Mouse (Mus musculus) megakaryocyte, embryonic 14.5 days (primary cell): ENCODE measurements around the gene Lims1. TPM values are rescaled to one million over a fixed set of nuclear protein-coding genes. Genes with fewer than 3 reads are reported as not detected.
A peak's percentile ranks its signal among the peaks of the same experiment; 100 is the strongest.

Source experiments
- H3K27me3 ChIP-seq: replicated peaks from 2 replicates; pipeline ENCODE3; 2012; ENCODE audit warnings: inconsistent platforms
- H3K36me3 ChIP-seq: replicated peaks from 2 replicates; pipeline ENCODE3; 2012; ENCODE audit warnings: low read length, inconsistent platforms, mixed read lengths
- H3K4me1 ChIP-seq: 2 replicates; pipeline ENCODE4 v1.6.1; 2012; ENCODE audit warnings: inconsistent platforms
- H3K4me3 ChIP-seq: replicated peaks from 2 replicates; pipeline ENCODE3; 2012; ENCODE audit warnings: moderate library complexity, mild to moderate bottlenecking, inconsistent platforms
- H3K9me3 ChIP-seq: 2 replicates; pipeline ENCODE4 v1.6.1; 2012; ENCODE audit warnings: inconsistent platforms
- FLI1 ChIP-seq: IDR thresholded peaks from 2 replicates; pipeline ENCODE4 v1.6.1; 2012; ENCODE audit warnings: low read length, inconsistent platforms, mixed read lengths
- GATA1 ChIP-seq: IDR thresholded peaks from 3 replicates; pipeline ENCODE4 v1.6.1; 2012; ENCODE audit warnings: mixed read lengths, low read length, inconsistent platforms, borderline replicate concordance
- polyA plus RNA-seq: library from polyadenylated mRNA; stranded (reverse); fragments of >175 nt; gene quantifications from 2 replicates; pipeline ENCODE4 v1.2.3, GENCODE M21; 2012; ENCODE audit warnings: low replicate concordance; ENCODE audit not compliant: insufficient read depth

Gene Lims1
- polyA plus RNA-seq, 1 experiment, result 6.5 TPM

- Histone ChIP-seq H3K4me1 (peaks cover 94% of the 10 kb centered on the region), H3K9me3 (no peaks in the 10 kb centered on the region), H3K27me3 (no peaks in the 10 kb centered on the region), H3K4me3 (peak overlapping the region; percentile 85), H3K36me3 (peaks cover 88% of the 10 kb centered on the region)
- TF ChIP-seq GATA1 (no peak), FLI1 (no peak)
Observed at GRCm38 (mm10) chr10:58368791-58369706, 45.8 kb downstream of the Lims1 start.

DNA sequence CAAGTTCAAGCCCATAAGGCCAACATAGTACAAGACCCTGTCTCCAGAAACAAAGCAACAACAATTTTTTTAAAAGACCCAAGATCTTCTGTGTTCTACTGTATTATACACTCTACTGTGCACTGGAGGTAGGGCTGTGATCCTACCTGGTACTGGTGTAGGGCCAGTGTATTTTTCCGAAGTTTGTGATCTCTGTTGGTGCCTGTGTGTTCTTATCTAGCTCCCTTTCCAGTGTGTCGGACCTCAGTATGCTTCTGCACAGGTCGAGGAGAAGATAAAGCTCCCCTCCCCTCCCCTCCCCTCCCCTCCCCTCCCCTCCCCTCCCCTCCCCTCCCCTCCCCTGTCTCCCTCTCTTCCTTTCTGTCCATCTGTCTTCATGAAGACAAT, 46.4 kb downstream of the Lims1 start:
- Histone ChIP-seq H3K36me3 (peaks cover 87% of the 10 kb centered on the region), H3K27me3 (no peaks in the 10 kb centered on the region), H3K4me3 (peak overlapping the region; percentile 85), H3K9me3 (no peaks in the 10 kb centered on the region), H3K4me1 (peaks cover 94% of the 10 kb centered on the region)
- TF ChIP-seq GATA1 (no peak), FLI1 (no peak)

DNA sequence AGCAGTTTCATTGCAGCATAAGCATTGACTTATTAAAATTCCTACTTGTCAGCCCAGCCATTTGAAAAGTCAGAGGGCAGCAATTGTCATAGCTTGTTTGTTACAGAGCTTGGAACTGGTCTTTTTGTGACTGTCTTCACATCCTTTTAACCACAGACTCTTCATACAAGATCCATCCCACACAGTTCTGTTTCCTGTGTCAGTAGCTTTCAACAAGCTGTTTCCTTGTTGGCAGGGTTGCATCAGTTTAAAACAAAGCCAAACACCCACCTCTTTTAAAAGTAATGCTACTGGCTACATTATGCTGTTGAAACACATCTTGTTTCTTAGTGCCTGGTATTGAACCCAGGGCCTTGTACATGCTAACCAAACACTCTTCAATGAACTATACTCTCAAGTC, 46.9 kb downstream of the Lims1 start:
- peaks cover 86% of the 10 kb centered on the region for H3K36me3 ChIP-seq
- H3K9me3 ChIP-seq, result no peaks in the 10 kb centered on the region
- no peaks in the 10 kb centered on the region for H3K27me3 ChIP-seq
- peak overlapping the region; percentile 90 for H3K4me3 ChIP-seq
- TF ChIP-seq GATA1 (no peak), FLI1 (no peak)
- peaks cover 92% of the 10 kb centered on the region for H3K4me1 ChIP-seq

DNA sequence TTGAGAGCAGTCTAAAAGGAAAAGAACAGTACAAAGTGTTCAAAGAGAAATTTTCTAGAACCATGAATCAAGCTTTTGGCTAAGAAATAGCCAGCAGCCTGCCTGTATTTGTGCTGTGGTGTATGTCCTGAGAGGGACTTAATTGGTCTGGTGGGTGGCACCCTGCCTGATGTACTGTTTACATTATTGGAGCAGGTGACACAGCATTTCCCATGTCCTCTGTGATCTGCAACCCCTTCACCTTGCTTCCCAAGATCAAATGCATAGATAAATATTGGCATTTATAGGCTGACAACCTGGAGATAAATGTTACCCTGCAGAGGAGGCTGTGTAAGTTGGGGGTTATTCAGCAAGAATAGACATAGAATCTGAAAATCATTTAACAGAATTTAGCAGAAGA, 47.3 kb downstream of the Lims1 start:
- Histone ChIP-seq H3K4me1 (peaks cover 90% of the 10 kb centered on the region), H3K27me3 (no peaks in the 10 kb centered on the region), H3K36me3 (peaks cover 85% of the 10 kb centered on the region), H3K4me3 (peak overlapping the region; percentile 90), H3K9me3 (no peaks in the 10 kb centered on the region)
- TF ChIP-seq FLI1 (no peak), GATA1 (no peak)

- TF ChIP-seq GATA1, result 0 out of 3 replicates have a peak, but pooled peaks have one; percentile 49
- TF ChIP-seq FLI1, result no peak
- Histone ChIP-seq H3K4me1 (peaks cover 88% of the 10 kb centered on the region), H3K4me3 (peak overlapping the region; percentile 90), H3K9me3 (no peaks in the 10 kb centered on the region), H3K36me3 (peaks cover 84% of the 10 kb centered on the region), H3K27me3 (no peaks in the 10 kb centered on the region)
Observed at GRCm38 (mm10) chr10:58371279-58371842, 48.1 kb downstream of the Lims1 start.

- Histone ChIP-seq H3K36me3 (peaks cover 74% of the 10 kb centered on the region), H3K4me1 (peaks cover 84% of the 10 kb centered on the region), H3K27me3 (no peaks in the 10 kb centered on the region), H3K4me3 (peak overlapping the region; percentile 72), H3K9me3 (no peaks in the 10 kb centered on the region)
- TF ChIP-seq GATA1, result no peak
- no peak for TF ChIP-seq FLI1
Observed at GRCm38 (mm10) chr10:58372430-58373030, 49.3 kb downstream of the Lims1 start.

DNA sequence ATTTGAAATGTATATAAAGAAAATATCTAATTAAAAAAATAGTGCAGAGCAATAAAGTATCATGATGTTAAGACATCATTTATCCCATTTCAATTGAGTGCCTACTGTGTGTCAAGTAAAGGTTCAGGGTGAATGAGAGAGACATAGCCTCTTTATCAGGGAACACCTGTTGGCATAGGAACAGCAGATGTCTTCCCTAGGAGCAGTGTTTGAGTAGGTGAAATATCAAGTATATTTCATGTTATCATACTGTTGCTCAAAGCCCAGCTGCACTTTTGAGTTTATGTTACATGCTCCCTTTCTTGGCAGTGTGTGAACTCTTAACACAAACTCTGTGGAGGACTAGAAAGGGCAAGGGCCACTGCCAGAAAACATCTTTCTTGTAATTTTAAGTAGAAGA, 50.6 kb downstream of the Lims1 start:
- TF ChIP-seq FLI1, result no peak
- no peak for TF ChIP-seq GATA1
- Histone ChIP-seq H3K36me3 (peaks cover 68% of the 10 kb centered on the region), H3K4me1 (peaks cover 80% of the 10 kb centered on the region), H3K27me3 (no peaks in the 10 kb centered on the region), H3K4me3 (no peak overlapping the region), H3K9me3 (no peaks in the 10 kb centered on the region)

GRCm38 (mm10) chr10:58377592-58378197, 54.4 kb downstream of the Lims1 start:
- Histone ChIP-seq H3K27me3 (no peaks in the 10 kb centered on the region), H3K36me3 (peaks cover 71% of the 10 kb centered on the region), H3K9me3 (no peaks in the 10 kb centered on the region), H3K4me3 (no peak overlapping the region), H3K4me1 (peaks cover 82% of the 10 kb centered on the region)
- TF ChIP-seq GATA1 (no peak), FLI1 (no peak)

- Histone ChIP-seq H3K4me3 (peak overlapping the region; percentile 64), H3K4me1 (peaks cover 84% of the 10 kb centered on the region), H3K36me3 (peaks cover 70% of the 10 kb centered on the region), H3K9me3 (no peaks in the 10 kb centered on the region), H3K27me3 (no peaks in the 10 kb centered on the region)
- TF ChIP-seq GATA1 (no peak), FLI1 (no peak)
Observed at GRCm38 (mm10) chr10:58378380-58378779, 55.1 kb downstream of the Lims1 start.
